Mouse (Mus musculus): Measurements from ENCODE around the gene Atf6b.

GRCm38 (mm10) chr17:34611050-34611449, 35.9 kb upstream of the Atf6b start:
- no peak for TF ChIP-seq ZNF384 (IDR thresholded peaks at IDR 0.05; ENCODE audit: low read depth, low read length)
- no peak for TF ChIP-seq HCFC1 (IDR thresholded peaks at IDR 0.05; ENCODE audit: borderline replicate concordance, insufficient read depth, low read length)

Data from ES-E14 (cell line).